Mouse (Mus musculus) liver, embryonic 12.5 days (tissue): ENCODE data around the gene Btbd35f5. TPM values are rescaled to one million over a fixed set of nuclear protein-coding genes. Genes with fewer than 3 reads are reported as not detected.
"Not testable (repeated sequence)": the region's sequence is repeated elsewhere in the genome, so short reads cannot be mapped to it uniquely, and the experiment has no call there.

Source experiments
- ATAC-seq: fragments of 200-750 bp; cut with Nextera tagmentation; 2 replicates; pipeline ENCODE4 v1.8.0; 2017; ENCODE audit warnings: moderate number of reproducible peaks, mild to moderate bottlenecking, moderate library complexity
- H3K27ac ChIP-seq: fragments of 300-500 bp; sonication (generic); 2 replicates; pipeline ENCODE4 v1.5.1; 2016; ENCODE audit warnings: mild to moderate bottlenecking
- H3K27me3 ChIP-seq: fragments of 300-500 bp; sonication (generic); replicated peaks from 2 replicates; pipeline ENCODE4 v1.6.1; 2016; ENCODE audit warnings: mild to moderate bottlenecking, moderate library complexity
- H3K36me3 ChIP-seq: fragments of 300-500 bp; sonication (generic); 2 replicates; pipeline ENCODE4 v1.6.1; 2016; ENCODE audit warnings: mild to moderate bottlenecking, moderate library complexity
- H3K4me1 ChIP-seq: fragments of 300-500 bp; sonication (generic); 2 replicates; pipeline ENCODE4 v1.6.1; 2016
- H3K4me2 ChIP-seq: fragments of 300-500 bp; sonication (generic); 2 replicates; pipeline ENCODE4 v1.6.1; 2016; ENCODE audit warnings: mild to moderate bottlenecking, moderate library complexity
- H3K4me3 ChIP-seq: fragments of 300-500 bp; sonication (generic); 2 replicates; pipeline ENCODE4 v1.5.1; 2016; ENCODE audit warnings: mild to moderate bottlenecking, moderate library complexity
- H3K9ac ChIP-seq: fragments of 300-500 bp; sonication (generic); 2 replicates; pipeline ENCODE4 v1.6.1; 2016; ENCODE audit warnings: mild to moderate bottlenecking, moderate library complexity
- H3K9me3 ChIP-seq: fragments of 300-500 bp; sonication (generic); replicated peaks from 2 replicates; pipeline ENCODE4 v1.6.1; 2016; ENCODE audit warnings: mild to moderate bottlenecking, moderate library complexity
- WGBS: fragments of 180-500 bp; shearing (Covaris S2); methylation state at CpG from one replicate; pipeline ENCODE4 v1.1.7; 2016; ENCODE audit not compliant: insufficient replicate concordance; 5-methylcytosine and 5-hydroxymethylcytosine counted together
- polyA plus RNA-seq: library from polyadenylated mRNA; unstranded; fragments of >200 nt; fragmentation: Nextera tagmentation; extraction: Ambion mirVana; gene quantifications from 2 replicates; pipeline ENCODE4 v1.2.1, GENCODE M21; 2016

Btbd35f5 gene
- not detected in 2 replicates for polyA plus RNA-seq

DNA sequence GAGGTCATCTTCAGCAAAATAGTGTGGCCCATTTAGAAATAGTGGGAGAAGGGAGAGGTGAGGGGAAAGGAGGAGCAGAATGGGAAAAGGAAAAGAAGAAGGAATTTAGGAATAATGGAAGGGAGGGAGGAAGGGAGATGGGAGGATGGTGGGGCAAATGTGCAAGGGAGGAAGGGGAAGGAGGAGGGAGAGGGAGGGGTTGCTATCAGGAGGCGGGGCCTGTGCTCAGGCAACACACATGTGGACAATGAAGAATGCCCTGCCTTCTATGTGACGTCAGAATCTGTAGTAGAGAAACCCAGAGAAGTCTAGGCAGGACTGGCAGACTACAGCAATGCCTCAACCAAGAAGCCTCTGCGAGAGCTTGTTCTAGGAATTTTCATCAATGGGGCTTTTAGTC, at the start of gene Btbd35f5:
Gene Btbd35f5 (plus strand): TSS at position 301 of the 400 bp plus-strand sequence.
- not testable (repeated sequence) for H3K4me3 ChIP-seq, H3K36me3 ChIP-seq, H3K9ac ChIP-seq, H3K27me3 ChIP-seq, H3K27ac ChIP-seq, H3K9me3 ChIP-seq, H3K4me1 ChIP-seq, ATAC-seq, H3K4me2 ChIP-seq
- no CpG with 5 or more reads among the region's 3 CpGs for WGBS

GRCm38 (mm10) chrX:32941468-32941867, 32.2 kb upstream of the Btbd35f5 start, which contains the start of gene Gm21789:
Gm21789 (plus strand) TSS chrX:32941768.
- H3K4me1 ChIP-seq, H3K9me3 ChIP-seq, H3K27ac ChIP-seq, ATAC-seq, H3K4me2 ChIP-seq, H3K36me3 ChIP-seq, H3K4me3 ChIP-seq, H3K27me3 ChIP-seq, H3K9ac ChIP-seq: not testable (repeated sequence)
- WGBS, result no CpG with 5 or more reads among the region's 1 CpGs

Other genes with a start within 250 kb of the Btbd35f5 start
- not detected in 2 replicates for gene Btbd35f21, start 247.8 kb upstream of the Btbd35f5 start, polyA plus RNA-seq
- gene Btbd35f30, start 79.3 kb upstream of the Btbd35f5 start, polyA plus RNA-seq, result not detected in 2 replicates
- not detected in 2 replicates for gene Gm21789, start 32.1 kb upstream of the Btbd35f5 start, polyA plus RNA-seq